Mouse (Mus musculus) CD4-positive, CD25-positive, alpha-beta regulatory T cell, adult 2 months (primary cell): ENCODE results near the gene Fam13c.
"Not testable (repeated sequence)": the region's sequence is repeated elsewhere in the genome, so short reads cannot be mapped to it uniquely, and the experiment has no call there.

ENCODE experiments used
- DNase-seq: peaks from one replicate; pipeline ENCODE4 v3.0.0-alpha.2; 2012; ENCODE audit warnings: low read depth, low spot score

Gene Fam13c

GRCm38 (mm10) chr10:70439676-70440521, at the start of gene Fam13c:
Gene Fam13c, plus strand, starts transcription at chr10:70440481.
- DNase-seq: no peak

GRCm38 (mm10) chr10:70395900-70396299, 44.4 kb upstream of the Fam13c start:
- DNase-seq: no peak

DNA sequence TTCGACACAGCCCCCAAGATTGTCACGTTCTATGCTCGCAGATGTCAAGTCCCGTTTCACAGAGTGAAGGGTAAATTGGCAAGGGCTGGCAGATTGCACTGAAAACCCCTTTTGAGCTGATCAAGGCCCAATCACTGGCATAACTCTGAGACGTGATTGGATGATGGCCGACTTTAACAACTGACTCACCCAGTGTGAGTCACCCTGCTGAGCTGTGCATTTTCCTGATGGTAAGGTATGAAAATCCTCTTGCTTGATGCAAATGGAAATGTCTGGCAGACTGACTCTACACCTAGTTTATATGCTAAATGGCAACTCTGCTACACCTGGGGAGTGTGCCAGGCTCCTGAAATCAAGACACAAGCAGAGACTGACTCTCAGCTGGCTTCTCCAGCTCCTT, 42.1 kb upstream of the Fam13c start:
- no peak for DNase-seq

- no peak for DNase-seq
Observed at GRCm38 (mm10) chr10:70402006-70402405, 38.3 kb upstream of the Fam13c start.

DNA sequence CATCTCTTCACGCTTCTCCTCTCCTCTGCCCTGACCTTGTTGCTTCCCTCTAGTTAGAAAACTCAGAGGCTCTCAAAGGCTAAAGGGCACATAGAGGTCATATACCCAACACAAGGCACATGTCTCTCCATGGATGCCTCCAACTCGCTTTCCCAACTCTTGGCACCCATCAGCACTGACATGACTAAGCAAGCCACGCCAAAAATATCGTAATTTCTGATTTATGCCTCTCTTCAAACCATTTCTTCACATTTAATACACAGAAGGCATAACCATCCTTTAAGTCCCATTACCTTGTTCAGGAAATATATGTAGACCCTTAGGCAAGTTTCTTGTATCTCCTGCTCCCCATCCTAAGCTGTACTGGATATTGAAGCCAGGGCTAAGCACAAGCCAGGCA, 37.6 kb upstream of the Fam13c start:
- no peak for DNase-seq

DNA sequence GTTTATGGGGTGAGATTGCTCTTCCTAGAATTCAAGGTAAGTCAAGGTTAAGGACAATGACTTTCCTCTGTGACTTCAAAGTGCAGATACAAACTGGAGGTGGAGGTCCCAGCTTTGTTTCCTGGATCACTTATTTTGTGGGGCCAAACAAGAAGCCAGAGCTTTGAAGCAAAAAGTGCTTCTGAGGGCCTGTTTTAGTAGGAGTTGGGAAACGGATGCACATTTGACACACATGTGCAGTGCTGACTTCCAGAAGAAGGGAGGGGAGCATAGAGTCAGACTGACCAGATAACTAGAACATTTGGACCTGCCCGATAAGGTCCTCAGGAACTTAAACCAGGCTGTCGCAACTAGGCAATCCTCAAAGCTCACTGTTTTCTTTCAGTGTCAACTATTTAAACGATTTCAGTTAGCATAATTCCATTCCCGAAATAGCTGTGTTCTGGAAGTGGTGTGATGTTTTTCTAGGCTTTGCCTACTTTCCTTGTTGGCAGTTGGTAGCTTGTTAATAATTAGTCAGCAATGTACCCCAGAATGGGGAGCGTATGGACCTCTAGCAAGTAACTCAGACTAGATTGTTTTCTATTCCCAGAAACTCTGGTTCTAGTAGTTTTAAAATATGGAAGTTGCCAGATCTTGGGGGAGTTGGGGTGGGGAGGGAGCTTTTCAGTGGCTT, 22.3 kb upstream of the Fam13c start:
- no peak for DNase-seq

GRCm38 (mm10) chr10:70419282-70420264, 20.7 kb upstream of the Fam13c start:
- no peak for DNase-seq

DNA sequence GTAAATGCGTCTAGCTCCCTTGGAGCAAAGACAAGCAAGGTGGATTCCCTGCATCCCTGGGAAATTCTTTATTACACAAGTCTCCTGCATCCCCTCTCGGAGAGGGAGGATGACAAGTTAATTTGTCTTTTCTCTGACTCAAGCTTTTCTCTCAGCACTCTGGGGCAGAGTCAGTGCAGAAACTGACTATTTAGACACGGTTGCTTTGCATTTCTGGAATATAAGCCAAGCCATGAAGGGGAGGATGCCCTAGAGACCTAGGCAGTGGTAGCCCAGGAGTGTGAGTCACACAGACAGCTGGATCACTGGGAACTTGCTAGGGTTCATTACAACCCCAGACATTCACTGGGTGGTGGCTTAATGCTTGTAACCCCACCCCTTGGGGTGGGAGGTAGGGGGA, 13.9 kb upstream of the Fam13c start:
- DNase-seq: no peak

DNA sequence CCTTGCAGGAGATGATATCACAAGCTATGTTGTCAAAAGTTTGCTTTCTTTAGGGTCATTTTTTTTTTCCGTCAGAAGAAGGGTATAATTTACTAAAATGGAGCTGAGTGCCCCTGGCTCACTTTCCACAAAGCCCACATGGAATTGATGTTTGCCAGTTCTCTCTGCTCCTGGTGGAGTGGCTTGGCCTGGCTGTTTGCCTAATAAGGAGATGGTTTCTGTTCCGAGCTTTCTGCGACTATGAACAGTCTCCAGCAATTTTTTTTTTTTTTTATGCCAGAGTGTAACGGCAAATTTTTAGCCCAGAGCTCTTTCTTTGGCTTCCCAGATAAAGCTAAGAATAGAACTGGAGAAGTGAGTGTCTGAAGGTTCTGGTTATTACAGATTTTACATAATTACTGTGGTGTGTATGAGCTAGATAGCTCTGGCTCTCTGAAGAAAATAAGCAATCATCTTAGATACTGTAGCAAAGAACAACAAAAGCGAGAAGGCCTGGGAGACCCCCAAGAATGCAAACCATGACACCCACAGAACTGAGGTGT, 12.1 kb upstream of the Fam13c start:
- DNase-seq: no peak

DNA sequence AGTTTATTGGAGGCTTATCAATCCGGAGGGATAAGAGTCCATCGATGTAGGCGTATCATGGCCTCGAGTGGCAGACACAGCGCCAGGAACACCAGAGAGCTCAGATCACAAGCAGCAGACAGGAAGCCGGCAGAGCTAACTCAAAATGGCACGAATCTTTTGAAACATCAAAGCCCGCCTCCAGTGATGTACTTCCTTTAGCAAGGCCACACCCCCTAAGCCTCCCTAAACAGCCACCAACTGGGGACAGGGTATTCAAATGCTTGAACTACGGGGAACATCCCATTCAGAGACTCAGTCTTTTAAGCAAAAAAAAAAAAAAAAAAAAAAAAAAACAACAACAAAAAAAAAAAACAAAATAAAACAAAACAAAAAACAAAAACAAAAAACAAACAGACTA, 10.9 kb upstream of the Fam13c start:
- DNase-seq: no peak

GRCm38 (mm10) chr10:70433334-70433733, 6.9 kb upstream of the Fam13c start:
- DNase-seq: no peak

DNA sequence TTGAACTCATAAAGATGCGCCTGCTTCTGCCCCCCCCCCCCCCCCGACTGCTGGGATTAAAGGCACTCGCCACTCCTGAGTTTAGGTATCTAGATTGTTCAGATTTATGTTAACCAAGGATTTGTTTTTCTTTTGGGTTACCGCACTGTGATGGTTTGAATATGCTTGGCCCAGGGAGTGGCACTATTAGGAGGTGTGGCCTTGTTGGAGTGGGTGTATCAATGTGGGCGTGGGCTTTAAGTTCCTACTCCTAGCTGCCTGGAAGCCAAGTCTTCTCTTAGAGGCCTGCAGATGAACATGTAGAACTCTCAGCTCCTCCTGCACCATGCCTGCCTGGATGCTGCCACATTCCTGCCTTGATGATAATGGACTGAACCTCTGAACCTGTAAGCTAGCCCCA, 6.5 kb upstream of the Fam13c start:
- DNase-seq: not testable (repeated sequence)

DNA sequence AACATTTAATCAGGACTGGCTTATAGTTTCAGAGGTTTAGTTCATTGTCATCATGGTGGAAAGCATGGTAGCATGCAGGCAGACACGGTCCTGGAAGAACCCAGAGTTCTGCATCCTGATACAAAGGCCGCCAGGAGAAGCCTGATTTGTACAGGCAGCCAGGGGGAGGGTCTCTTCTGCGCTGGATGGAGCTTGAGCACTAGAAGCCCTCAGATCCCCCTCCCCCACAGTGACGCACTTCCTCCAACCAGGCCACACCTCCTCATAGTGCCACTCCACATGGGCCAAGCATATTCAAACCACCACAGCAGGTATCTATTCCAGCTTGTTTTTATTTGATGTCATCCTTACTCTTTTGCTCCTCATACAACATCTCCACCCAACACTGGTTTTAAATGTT, 3.6 kb upstream of the Fam13c start:
- DNase-seq: no peak

DNA sequence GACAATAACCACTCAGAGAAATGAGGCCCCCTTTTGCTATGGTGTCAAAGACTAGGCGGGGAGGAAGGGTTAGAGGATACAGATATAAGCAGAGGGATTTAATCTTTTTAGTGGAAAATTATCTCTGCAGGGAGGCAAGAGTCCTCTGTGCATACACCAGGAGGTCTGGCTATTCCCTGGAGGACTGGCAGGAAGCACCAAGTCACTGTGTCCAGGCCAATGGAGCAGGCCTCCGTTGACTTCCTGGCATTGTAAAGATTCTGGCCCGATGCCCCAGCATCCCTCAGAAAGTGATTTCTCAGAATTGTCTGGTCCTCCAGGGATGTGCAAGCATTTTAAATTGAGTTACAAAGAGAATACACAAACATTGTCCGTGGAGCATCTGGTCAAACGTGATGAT, 3.0 kb upstream of the Fam13c start:
- DNase-seq: no peak

DNA sequence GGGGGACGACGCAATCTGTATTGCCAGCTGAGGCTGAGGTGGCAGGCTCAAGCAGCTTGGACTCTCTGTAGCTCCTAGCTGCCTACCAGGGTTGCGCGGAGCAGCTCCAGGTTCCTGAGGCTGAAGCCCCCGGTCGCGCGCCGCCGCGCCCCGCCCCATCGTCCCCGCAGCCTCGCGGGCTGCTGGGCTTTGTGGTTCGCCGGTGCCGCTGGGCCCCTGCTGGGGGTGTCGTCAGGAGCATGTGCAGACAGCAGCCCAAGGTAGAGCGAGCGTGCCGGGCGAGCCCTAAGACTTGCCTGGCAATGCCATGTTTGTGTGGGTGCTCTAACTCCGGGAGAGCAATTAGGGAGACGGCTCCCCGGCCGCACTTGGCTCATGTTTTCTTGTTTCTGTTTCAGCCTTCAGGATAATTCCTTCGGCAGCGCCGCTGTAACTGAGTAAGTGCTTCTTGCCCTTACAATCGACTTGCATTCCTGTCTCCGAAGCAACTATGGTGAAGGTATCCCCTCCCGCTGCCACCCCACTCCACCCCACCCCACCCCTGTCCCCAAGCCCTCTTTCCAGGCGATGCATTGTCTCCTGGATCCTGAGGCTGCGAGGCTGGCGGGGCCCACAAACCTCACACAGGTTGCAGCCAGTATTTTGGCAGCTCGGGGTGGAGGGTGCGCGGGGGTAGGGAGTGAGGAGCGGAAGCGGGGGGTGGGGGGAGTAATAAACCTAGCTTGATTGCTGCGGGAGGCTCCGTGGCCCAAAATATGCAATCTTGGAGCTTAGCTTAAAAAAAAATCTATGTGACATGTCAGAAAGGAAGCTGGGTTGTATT, 569 bp downstream of the Fam13c start:
- DNase-seq: no peak

DNA sequence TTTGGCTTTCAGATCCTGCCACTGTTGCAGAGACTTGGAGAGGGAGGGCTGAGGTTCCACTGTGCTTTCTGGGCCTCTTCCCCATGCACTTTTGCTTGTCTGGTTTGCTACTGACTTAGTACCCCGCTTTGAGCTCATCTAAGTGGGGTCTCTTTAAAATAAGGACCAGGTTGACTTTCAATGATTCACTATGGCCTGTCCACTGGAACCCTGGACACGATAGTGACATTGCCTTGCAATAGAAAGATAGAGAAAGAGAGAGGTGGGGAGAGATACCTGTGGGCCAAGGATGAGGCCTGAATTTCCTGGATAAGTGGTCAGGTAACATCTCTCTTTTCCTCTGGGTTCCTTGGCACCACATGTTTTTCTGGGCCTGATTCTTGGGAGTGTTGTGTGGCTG, 1.9 kb downstream of the Fam13c start:
- no peak for DNase-seq

DNA sequence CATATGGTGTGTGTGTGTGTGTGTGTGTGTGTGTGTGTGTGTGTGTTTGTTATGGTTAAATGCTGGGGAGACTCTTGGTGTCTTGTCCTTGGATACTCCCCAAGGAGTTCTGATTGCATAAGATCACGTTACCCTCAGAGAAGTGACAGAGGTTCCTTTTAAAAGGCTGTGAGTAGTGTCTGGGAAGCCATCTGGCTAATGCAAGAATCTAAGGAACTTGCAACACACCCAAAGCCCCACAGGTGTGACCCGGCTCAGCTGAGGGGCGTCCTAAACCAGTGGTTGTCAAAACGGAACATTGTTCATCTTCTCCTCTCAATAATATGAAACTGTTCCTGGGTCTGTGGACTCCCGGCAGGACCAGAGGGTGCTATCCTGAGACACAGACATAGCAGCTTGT, 2.3 kb downstream of the Fam13c start:
- no peak for DNase-seq

DNA sequence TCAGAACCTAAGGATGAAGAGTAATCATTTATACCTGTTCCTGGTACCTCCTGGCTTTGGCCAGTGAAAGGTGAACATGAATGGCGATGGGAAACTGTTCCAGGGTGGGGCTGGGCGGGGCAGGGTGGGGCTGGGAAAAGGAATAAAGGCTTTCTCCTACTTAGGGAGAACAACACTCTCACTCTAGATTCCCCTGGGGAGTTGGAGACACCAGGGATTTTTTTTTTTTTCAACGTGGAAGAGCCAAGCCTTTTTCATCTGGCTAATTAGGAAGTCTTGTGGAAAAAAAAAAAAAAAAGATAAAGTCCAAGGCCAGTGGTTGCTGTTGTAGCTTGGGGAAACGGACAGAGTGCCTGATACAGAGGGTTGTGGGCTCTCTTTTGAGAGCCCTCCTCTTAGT, 7.5 kb downstream of the Fam13c start:
- no peak for DNase-seq

DNA sequence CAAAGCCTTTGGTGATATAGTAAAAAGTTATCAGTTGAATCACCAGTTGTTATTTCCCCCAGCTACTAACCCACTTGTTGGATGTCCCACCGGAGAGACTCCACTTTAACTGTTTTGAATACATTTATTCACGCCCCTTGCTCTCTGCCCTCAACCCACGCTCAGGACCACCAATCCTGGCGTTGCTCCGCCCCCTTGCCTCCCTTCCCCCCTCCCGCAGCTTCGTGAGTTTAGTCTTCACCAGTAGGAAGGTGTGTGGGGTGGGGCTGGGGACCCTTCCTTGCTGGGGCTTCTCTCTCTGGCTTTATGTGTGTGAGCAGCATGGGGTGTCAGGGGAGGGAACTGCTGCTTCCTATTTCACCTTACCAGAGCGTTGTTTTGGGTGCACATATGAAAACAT, 8.9 kb downstream of the Fam13c start:
- no peak for DNase-seq

GRCm38 (mm10) chr10:70455886-70456305, 15.6 kb downstream of the Fam13c start:
- no peak for DNase-seq
